Mouse (Mus musculus): ENCODE measurements around the gene Dnaja3.

Dnaja3 gene

DNA sequence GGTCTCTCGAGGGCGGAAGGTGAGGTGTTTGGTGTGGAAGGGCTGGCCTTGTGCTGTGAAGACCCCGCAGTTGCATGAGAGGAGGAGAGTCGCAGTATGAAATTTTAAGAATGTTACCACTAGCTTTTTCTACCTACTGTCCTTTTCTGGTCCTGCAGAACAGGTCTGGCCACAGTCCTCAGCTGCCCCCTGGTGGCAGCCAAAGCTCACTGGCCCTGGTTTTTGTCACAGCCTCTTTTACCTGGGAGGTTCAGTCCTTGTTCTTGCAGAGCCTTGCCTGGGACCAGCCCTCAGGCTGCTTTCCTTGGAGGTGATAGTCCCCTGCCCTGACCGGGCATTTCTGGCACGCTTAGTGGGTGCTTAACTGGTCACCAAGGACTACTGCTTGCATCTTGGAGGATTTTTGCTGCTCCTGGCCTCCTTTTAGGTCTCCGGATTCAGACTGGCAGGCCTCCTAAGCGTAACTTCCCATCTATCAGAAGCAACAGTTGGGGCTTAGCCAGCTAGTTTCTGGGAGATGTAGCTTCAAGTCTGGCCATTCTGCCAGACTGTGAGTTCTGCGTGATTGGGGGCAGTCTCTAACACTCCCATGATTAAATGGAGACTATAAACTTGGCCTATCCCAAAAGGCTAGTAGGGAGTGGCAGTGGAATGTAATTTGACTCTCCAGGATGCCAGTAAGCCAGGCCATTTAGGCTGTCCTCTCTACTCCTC, 31.8 kb upstream of the Dnaja3 start:
- no peak for DNase-seq (ENCODE audit: low read depth)

DNA sequence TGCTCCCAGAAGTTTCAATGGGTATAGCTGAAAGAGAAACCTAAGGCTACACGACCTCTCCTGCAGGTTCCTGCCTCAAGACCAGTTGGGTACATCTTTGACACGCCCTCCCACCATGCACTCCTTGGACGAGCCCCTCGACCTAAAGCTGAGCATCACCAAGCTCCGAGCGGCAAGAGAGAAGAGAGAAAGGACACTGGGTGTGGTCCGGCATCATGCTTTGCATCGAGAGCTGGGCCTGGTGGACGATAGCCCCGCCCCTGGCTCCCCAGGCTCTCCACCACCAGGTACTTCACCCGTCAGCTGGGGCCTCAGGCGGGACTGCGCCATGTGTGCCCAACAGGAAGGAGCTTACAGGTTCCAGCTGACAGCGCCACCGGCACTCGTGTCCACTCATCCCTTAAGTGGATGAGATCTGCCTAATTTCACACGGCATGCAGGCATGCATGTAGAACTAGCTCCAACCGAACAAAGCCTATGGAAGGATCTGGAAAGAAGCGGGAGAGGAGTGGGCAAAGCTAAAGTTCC, 31.2 kb upstream of the Dnaja3 start:
- DNase-seq (ENCODE audit: low read depth) = no peak

DNA sequence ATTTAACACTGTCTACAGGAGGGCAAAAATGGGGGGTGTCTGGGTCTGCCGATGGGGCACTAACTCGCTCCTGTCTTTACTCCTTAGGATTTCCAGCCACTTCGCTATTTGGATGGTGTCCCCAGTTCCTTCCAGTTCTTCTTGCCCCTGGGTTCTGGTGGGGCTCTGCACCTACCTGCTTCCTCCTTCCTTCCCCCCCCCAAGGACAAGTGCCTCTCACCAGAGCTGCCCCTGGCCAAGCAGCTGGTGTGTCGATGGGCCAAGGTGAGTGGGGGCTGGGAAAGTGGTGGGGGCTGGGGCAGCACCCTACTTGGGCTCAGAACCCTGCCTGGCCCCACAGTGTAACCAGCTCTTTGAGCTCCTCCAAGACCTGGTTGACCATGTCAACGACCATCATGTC, 28.6 kb upstream of the Dnaja3 start:
- DNase-seq (ENCODE audit: low read depth) = no peak

DNA sequence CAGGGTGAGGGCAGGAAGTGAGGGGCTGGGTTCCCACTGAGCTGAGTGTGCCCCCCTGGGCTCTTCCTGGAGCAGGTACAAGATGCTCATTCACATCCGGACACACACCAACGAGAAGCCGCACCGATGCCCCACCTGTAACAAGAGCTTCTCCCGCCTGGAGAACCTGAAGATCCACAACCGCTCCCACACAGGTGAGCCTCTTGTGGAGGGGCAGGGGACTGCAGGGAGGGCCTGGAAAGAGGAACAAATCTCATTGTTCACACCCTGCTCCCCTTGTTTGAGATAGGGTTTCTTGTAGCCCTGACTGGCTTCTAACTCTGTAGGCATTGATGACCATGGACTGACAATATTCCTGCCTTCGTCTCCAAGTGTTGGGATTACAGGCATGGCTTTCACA, 28.1 kb upstream of the Dnaja3 start:
- DNase-seq (ENCODE audit: low read depth) = no peak

DNA sequence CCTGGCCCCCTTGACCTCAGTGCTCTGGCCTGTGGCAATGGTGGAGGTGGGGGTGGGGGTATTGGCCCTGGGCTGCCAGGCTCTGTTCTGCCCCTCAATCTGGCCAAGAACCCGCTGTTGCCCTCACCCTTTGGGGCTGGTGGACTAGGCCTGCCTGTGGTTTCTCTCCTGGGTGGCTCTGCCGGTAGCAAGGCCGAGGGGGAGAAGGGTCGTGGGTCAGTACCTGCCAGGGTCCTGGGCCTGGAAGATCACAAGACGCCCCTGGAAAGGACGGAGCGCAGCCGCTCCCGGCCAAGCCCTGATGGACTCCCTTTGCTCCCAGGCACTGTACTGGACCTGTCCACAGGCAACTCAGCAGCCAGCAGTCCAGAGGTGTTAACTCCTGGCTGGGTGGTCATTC, 26.1 kb upstream of the Dnaja3 start:
- no peak for DNase-seq (ENCODE audit: low read depth)

DNA sequence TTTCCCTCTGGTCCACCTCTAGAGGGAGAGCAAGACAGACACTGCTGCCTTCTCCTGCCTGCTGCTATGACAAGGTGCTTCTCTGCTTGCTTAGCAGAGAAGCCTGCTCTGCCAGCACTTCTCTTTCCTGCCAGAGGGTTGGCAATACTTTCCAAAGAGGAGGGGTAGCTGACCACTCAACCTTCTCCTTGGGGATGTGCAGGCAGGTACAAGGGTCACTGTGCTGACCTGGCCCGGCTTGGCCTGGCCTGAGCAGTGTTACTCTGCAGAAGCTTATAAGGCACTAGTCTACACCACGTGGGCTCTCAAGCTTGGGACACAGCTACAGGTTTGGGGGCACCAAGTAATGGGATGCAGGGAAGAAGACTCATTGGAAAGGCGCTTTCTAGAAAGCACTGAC, 25.1 kb upstream of the Dnaja3 start:
- DNase-seq (ENCODE audit: low read depth) = no peak

DNA sequence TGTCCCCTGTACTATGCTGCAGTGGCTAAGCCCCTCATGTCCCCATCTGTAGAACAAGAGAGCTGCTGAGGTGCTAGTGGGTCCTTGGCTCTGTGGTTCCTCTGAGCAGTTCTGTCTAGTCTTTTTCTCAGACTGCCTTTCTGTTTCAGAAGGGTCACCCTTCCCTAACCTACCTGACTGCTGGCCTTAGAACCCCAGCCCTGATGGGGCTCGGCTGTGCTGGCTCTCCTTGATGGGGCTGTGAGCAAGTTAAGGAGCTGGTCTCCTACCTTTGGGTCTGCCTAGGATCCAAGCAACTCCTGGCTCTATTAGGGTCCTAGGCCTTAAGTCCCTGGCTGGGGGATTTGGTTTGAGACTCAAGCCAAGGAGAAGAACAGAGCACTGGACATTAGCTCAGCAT, 24.5 kb upstream of the Dnaja3 start:
- DNase-seq (ENCODE audit: low read depth) = no peak

DNA sequence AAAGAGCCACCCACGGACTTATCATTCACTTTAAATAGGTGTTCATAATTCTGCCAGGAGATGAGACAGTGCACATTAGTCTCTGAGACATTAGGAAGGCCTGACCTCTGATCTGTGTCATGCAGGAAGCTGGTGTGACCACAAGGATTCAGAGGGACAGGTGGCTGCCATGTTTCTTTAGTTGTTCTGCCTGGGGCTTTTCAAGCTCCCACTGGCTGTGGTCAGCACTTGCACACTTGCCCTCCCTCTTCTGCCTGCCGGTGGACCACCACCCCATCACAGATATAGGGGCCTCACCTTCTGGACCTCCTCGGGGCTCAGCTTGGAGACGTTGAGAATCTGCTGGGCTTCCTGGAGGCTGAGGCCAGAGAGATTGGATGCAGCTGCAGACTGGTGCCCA, 23.0 kb upstream of the Dnaja3 start:
- DNase-seq (ENCODE audit: low read depth) = no peak

DNA sequence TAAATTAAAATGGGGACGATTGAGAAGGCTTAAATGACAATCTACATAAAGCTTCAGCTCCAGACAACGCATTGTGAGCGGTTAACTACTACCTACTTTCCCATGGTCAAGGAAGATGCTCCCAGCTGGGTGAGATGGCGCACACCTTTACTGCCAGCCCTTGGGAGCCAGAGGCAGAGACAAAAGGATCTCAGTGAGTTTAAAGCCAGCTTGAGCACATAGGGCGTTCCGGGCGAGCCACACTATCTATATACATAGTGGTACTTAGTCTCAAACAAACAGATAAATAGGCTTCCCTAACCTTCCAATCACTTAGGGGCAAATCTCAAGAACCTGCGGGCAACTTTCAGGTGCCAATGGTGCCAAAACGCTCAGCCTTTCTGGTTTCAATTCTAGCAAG, 15.7 kb upstream of the Dnaja3 start:
- no peak for DNase-seq (ENCODE audit: low read depth)

DNA sequence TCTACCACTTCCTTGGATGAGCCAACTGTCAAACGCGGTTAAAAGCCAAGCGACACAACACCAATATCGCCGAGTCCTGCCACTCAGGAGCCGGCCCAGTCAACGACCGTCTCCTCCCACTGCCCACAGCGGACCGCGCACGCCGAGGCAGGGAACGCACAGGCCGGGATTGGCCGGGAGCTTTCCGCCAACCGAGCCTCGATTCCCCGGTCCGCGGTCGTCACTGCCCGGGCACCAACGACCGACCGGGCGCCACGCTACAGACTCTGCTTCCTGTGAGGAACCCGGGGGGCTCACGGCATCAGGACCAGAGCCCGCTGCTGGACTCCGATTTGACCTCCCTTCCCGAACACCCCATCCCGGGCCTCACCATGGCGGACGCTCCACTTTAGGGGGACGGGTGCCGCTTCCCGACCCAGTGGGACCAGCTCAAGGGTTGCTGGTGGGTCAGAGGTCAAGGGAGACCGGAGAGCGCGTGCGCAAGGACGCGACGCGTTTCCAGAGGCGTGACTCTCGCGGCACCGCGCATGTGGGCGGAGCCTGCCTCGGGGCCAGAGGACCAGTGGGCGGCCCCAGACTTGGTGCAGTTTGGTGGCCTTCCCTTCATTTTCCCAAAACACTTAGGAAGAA, 15.2 kb upstream of the Dnaja3 start, which contains the start of gene Pam16:
Pam16 (minus strand) TSS at position 508 of the 630 bp plus-strand sequence.
- peak; percentile 85 for DNase-seq (ENCODE audit: low read depth)

DNA sequence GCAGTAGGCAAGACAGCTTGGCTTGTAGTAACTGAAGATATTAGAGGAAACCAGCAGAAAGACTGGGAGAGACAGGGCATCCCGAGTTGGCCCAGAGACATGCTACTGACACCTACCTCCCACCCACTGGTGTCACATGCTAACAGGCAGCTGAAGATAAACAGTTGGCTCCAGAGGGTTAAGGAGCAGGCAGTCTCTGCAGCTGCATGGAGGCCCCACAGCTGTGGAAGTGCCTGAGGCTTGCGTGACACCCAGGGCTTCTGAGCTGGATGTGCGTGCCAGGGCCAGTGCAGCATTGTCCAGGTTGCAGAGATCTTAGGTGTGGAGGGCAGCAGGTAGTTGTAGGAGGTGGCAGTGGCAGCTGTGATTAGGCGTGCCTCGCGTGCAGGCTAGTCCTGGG, 12.7 kb upstream of the Dnaja3 start:
- DNase-seq (ENCODE audit: low read depth) = no peak

DNA sequence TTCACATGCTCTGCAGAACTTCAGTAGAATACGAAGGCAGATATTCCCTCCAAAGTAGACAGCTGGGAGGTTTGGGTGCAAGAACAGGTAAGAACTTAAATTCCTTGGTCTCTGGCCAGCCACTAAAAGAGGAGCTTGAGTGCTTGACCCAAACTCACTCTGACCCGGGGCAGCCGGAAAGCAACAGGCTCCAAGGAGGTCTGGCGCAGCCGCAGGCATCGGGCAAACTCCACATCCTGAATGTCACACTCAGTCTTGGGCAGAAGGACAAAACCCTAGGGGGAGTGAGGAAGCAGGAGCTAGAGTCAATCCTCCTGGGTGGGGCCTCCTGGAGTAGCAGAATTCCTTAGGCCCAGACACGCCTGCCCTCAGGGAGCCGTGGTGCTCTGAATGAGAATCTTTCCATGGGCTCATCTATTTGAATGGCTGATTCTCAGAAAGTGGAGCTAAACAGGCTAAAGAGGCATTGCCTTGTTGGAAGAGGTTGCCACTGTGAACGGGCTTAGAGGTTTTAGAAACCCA, 10.8 kb upstream of the Dnaja3 start:
- DNase-seq (ENCODE audit: low read depth) = no peak

DNA sequence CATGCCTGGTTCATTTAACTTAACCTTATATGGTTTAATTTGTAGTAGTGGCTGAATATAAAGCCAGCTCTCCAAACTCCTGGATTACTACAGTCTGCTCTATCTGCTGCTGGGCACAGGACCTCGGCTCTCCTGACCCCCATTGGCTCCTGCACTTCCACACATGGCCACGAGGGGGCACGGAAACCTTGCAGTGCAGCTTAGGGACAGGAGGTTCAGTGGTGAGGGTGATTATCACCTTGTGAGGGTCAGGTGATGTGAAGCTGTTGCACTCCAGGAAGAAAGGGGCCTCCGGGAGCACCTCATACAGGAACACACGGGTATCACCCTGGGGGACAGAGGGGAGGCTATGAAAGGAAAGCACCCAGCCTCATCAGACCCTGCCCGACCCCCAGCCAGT, 9.8 kb upstream of the Dnaja3 start:
- DNase-seq (ENCODE audit: low read depth) = peak; percentile 67

DNA sequence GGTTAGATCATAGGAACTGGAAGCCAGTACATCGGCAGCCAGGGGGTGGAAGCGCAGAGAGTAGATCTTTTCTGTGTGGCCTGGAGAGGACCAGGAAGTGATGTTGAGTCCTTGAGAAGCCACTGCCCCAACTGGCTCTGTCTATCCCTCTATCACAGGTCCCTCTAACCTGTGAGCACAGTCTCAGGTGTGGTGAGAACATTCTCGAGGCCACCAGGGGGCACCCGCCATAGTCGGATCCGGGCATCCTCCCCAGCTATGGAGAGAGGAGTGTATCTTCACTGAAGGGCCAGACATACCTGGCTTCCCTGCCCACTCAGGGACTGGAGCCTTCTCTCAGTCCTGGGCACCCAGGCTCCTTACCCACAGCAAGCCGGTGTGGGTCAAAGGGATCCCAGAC, 7.7 kb upstream of the Dnaja3 start:
- DNase-seq (ENCODE audit: low read depth) = no peak

DNA sequence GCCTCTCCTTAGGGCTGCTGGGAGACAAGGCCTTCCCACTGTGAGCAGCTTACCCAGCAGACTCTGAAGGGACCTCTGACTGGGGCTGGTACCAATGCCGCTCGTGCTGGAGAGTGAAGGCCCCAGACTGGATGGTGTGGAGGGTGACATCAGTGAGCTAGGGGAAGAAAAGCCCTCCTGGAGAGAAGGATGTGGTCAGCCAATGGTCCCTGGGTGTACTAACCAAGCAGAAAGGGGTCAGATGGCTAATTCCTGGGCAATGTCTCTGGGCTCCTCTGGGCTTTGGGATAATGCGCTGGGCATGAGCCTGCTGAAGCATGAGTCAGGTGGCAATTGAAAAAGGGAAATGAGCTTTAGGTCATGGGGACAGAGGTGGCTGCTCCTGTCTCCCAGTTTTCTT, 6.1 kb upstream of the Dnaja3 start:
- no peak for DNase-seq (ENCODE audit: low read depth)

DNA sequence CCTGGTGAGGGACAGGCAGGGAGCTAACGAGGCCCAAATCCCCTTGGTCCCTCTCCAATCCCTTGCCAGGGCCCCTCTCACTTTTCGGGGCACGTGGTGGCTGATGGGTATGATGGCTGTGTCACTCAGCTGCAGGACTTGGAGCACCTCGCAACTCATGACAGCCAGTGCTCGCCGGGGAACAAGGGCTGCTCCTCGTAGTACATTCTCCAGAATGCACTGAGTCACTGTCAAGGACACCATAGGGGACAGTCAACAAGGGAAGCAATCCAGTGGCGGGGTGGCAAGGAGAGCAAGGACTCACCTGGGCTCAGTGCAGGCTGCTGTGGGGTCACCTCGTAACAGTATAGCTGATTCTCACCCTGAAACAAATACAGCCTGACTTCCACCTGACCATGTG, 5.1 kb upstream of the Dnaja3 start:
- DNase-seq (ENCODE audit: low read depth) = no peak

DNA sequence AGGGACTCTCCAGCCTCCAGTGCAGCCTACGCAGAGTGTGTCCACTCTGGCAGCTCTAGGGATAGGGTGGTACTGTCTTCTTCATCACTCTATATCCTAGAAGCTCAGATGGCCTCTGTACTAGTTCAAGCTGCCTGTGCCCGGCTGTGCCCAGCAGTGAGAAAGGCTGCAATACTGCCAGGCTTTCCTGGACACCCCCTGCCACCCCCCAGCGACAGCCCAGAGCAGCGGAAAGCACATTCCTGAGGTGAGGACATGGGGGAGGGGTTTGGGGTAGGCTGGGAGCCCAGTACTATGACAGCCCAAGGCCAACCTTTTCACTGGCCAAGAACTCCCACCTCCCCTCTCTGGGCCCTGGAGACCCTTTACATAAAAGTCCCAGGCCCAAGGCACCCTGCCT, 4.0 kb upstream of the Dnaja3 start:
- DNase-seq (ENCODE audit: low read depth) = no peak

DNA sequence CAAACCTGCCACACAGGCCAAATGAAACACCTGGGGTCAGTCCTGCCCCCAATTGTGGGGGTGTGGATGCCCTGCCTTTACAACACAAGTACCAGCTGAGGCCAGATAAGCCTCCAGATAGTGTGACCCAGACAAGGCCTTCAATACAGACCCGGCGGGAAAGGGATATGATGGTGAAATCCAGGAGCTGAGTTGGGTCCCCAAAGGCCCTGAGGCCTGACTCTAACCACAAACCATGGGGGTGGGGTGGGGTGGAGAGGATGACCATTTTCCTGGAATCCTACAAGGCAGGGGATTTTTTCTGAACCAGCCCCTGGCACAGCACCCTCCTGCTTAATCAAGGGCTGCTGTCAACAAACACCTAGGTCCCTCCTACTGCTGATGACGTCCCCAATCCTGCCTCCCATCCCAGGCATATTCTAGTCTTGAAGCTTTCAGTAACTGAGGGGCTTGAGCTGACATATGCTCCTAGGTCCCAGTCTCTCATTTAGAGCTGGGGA, 848 bp upstream of the Dnaja3 start:
- no peak for DNase-seq (ENCODE audit: low read depth)

DNA sequence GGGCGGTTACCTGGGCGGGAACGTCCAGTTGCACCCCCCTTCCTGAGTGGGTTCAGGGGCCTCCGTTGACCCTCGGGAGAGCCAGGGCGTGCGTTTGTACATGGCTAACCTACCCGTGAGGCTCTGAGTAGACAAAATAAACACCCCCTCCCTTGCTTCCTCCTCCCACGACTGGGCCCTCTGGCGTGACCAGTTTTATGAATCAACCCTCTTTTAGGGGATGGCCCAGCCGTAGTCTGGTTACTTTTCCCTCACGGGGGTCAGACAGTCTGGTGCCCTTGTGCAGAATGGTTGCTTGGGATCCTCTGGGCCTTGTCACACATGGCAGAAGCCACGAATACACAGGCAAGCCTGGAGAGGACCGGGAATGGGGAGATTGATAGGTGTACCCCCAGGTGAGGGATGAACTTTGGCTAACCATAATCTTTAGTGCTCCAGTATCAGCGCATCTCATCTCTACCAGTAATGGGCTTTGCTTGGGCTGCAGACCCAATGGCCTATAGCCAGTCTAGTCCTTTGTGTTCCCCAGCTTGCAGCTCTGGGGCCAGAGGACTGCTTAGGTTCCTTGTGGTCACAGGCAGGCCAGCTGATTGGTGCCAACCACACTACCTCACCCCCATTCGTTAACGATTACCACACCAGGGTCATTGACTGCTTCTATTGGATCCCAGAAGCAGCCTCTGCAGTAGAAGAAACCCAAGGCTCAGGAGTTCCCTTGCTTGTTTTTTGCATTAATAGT, 647 bp downstream of the Dnaja3 start:
- DNase-seq (ENCODE audit: low read depth) = no peak

DNA sequence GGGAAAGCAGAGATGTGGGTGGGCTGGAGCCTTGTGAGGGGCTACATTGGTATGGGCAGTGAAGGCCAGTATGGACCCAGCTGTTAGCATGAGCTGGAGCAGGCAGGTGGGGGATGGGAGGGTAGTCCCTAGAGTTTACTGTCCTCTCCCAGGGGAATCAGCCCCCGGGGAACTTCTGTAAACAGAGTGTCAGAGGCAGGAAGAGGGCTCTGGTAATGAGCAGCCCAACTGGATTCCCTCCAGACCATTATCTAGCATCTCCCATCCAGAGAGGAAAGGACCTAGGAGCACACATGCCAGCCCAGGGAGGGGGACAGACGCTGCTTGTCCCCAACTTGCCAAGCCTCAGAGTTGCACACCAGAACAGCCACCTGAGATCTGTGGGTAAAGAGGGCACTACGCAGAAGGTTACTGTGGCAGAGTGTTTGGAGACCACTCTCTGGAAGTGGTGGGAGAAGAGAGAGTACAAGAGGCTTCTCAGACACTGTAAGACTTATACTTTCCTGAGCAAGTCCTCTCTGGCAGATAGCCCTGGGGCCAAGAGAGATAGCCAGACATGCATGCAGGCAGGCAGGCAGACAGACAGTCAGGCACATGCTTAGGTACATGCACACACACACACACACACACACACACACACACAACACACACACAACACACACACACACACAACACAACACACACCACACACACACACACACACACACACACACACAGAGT, 1.5 kb downstream of the Dnaja3 start:
- DNase-seq (ENCODE audit: low read depth) = no peak

DNA sequence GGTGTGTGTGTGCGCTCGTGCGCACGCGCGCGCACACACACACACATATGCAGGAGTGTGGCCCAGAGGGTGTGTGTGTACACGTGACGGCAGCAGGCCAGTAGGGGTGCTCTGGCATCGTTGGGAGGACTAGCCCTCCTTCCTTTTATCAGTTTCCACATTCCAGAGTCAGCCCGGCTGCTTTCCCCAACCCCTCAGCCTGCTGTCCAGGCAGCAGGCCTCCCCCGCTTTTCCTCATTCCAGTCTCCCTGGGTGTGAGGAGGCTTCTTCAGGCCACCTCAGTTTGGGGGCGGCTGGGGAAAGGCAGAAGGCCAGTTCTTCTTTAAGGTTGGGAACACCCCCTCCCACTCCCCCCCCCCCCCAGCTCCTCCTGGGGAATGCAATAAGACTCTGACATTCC, 2.4 kb downstream of the Dnaja3 start:
- no peak for DNase-seq (ENCODE audit: low read depth)

DNA sequence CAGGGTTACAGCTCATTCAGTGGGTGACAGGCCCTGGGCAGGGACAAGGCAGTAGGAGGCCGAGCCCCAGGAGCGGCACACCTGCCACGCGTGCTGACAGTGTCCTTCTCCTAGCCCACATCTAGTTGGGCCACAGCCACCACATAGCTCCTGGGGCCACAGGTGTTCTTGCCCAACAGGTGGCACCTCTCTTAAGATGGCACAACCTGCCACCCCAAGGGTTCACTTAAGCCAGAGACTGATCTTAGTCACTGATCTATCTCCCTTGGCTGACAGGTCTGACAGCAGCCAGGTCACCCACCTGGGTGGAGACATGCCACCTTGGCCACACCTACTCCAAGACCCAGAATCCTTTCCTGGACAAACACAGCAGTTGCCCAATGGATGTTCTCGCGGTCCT, 3.1 kb downstream of the Dnaja3 start:
- DNase-seq (ENCODE audit: low read depth) = no peak
